Mouse (Mus musculus) erythroblast, embryonic 14.5 days (primary cell): ENCODE data around the gene Nemp1.

Source experiments
- GATA1 ChIP-seq: IDR thresholded peaks from 2 replicates; pipeline ENCODE4 v1.6.1; 2012; ENCODE audit warnings: low read length, inconsistent platforms, mixed read lengths
- TAL1 ChIP-seq: IDR thresholded peaks from 3 replicates; pipeline ENCODE4 v1.6.1; 2012; ENCODE audit warnings: low read length, inconsistent platforms, mixed read lengths

DNA sequence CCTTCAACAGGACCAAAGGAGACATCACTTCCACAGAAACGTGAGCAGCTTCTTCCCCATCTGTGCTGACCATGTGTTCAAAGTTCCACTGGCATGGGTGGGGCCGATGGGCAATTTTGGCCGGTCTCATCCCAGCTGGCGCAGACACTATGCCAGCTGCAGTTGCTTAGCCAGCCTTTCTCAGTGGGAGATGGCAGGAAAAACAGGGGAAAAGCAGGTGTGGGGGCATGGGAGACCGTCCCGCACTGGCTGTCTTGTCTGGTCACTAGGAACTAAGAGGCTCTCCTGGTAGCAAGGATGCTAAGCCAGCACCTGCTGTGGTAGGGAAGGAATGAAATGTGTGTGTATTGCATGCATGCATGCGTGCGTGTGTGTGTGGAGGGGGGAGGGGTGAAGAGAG, 61.7 kb downstream of the Nemp1 start:
- TF ChIP-seq TAL1 (no peak), GATA1 (no peak)
